Mouse (Mus musculus): Measurements from ENCODE around the gene Apobec1. TPM values are rescaled to one million over a fixed set of nuclear protein-coding genes. Genes with fewer than 3 reads are reported as not detected.
"Not testable (repeated sequence)": the region's sequence is repeated elsewhere in the genome, so short reads cannot be mapped to it uniquely, and the experiment has no call there.

The Apobec1 gene
- polyA plus RNA-seq (2016; fragmentation: Nextera tagmentation; extraction: Ambion mirVana): 1.4 and 1.5 TPM in 2 replicates

DNA sequence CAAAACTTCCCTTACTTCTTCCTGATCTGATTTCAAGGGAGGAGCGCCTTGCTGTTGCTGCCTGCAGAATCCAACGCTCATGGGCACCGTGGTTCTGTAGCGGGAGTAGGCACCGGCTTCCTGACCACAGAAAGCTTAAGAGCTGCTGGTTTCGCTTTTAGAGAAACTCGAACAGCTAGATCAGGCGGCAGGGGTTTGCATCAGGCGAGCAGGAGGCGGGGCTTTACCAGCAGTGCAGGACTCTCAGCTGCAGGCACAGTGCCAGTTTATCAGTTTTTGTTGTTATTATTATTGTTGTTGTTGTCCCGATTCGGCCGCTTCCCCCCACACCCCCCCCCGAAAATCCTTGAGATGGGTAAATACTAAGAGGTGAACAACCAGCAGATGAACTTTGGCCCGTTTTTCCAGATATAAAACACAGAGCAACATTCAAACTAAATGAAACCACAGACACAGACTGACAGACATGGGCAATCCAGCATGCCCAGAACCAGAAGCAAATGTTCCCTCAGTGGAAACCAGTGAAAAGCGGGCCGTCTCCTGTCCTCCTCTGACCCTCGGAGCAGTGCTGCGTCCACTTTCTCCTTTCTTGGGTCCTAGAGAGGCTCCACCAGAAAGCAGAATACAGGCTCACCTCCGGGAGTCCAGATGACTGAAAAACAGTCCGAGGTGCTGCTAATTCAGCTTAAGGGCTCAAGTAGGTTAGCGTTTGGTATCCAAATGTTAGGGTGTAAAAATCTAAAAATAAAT, at the start of gene Apobec1:
Gene Apobec1, minus strand, starts transcription at position 203 of the 750 bp plus-strand sequence.
- peak within 1 kb of the TSS; percentile 81 for H3K27ac ChIP-seq
- WGBS: 14% methylated on average over 22 of the region's 22 CpGs
- peaks cover 9% of the 10 kb centered on the region for H3K4me1 ChIP-seq

DNA sequence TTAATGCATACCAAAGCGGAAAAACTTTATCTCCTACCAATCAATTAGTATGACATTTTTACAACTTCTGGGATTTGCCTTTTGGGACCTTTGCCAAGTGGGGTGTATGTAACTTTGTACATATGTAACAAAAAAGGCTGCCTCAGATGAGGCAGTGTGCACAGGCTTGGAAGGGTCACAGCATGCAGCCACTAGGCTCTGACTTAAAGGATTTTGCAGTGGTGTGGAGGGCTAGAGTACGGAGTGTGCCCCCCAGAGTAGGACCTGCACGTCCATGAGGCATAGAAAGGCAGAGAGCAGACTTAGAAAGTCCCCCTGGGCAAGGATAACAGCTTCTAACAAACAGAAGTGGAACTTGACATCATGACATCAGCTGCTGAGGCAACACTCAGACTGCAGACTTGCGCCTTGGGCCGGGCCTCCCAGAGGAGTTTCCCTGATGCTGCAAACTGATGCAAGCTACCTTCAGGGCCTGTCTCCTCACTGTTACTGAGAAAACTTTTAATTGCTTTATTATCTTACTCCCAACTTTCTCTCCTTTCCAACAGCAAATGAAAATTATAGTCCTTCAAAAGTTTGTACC, 48.2 kb upstream of the Apobec1 start:
- 77% methylated on average over 5 of the region's 5 CpGs for WGBS
- no peak overlapping the region for H3K27ac ChIP-seq
- H3K27me3 ChIP-seq (ENCODE audit: poor library complexity, severe bottlenecking): peaks cover 5% of the 10 kb centered on the region; the same call in 1 of the 2 replicates
- no peak overlapping the region for H3K4me3 ChIP-seq
- peaks cover 10% of the 10 kb centered on the region for H3K4me1 ChIP-seq
- no peak for DNase-seq (ENCODE audit: extremely low spot score, low spot score)
- no peaks in the 10 kb centered on the region for H3K9me3 ChIP-seq
- no peaks in the 10 kb centered on the region for H3K36me3 ChIP-seq (replicated peaks)

More for the DNA sequence above, at the start of gene Apobec1:
- Histone ChIP-seq H3K27me3 (ENCODE audit: poor library complexity, severe bottlenecking) (no peaks in the 10 kb centered on the region), H3K9me3 (no peaks in the 10 kb centered on the region), H3K4me3 (peak within 1 kb of the TSS; percentile 52), H3K36me3 (replicated peaks) (no peaks in the 10 kb centered on the region)
- DNase-seq (ENCODE audit: extremely low spot score, low spot score): peak; percentile 39

DNA sequence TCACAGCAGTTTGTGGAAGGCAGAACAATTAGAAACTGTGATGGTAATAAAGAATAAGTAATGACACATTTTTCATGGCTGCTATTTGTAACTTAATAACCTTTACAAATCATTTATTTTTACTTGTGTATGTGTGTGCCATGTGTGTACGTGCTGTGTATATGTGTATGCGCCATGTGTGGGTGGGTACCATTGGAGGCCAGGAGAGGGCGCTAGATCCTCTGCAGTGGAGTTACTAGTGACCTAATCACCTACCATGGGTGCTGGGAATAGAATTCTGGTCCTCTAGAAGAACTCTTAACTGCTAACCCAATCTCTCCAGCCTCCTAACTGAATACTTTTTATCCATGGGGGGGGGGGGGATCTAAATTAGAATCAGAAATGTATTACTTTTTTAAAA, 47.7 kb upstream of the Apobec1 start:
- WGBS: 88% methylated on average over 3 of the region's 3 CpGs
- no peaks in the 10 kb centered on the region for H3K36me3 ChIP-seq (replicated peaks)
- no peak overlapping the region for H3K27ac ChIP-seq
- H3K4me1 ChIP-seq: peaks cover 4% of the 10 kb centered on the region
- no peak overlapping the region for H3K4me3 ChIP-seq
- DNase-seq (ENCODE audit: extremely low spot score, low spot score): no peak
- peaks cover 5% of the 10 kb centered on the region; the same call in 1 of the 2 replicates for H3K27me3 ChIP-seq (ENCODE audit: poor library complexity, severe bottlenecking)
- no peaks in the 10 kb centered on the region for H3K9me3 ChIP-seq

DNA sequence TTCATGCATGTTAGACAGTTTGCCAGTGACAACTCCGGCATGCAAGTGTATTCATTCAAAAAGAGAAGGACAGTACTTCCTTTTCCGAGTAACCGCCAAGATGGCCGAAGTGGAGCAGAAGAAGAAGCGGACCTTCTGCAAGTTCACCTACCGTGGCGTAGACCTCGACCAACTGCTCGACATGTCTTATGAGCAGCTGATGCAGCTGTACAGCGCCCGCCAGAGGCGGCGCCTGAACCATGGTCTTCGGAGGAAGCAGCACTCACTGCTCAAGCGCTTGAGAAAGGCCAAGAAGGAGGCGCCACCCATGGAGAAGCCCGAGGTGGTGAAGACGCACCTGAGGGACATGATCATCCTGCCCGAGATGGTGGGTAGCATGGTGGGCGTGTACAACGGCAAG, 42.0 kb upstream of the Apobec1 start:
- 96% methylated on average over 21 of the region's 21 CpGs for WGBS
- not testable (repeated sequence) for DNase-seq (ENCODE audit: extremely low spot score, low spot score); H3K4me3 ChIP-seq

DNA sequence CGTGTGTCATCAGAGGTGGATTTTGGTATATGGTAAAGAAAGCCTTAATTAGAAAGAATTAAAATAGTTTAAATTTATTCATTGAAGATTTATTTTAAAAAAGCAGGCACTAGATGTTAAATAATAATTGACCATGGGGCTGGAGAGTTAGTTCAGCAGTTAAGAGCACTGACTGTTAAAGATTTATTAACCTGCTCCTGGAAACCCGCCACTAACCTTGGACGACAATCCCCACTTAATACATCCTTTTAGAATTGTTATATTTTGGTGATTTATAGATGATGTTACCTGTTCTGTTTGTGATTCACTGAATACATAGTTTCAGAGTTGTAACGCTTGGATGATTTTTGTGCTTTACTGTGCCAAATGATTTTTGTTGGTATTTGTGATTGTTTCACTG, 35.3 kb upstream of the Apobec1 start:
- H3K4me1 ChIP-seq; H3K9me3 ChIP-seq; H3K4me3 ChIP-seq; DNase-seq (ENCODE audit: extremely low spot score, low spot score); H3K27ac ChIP-seq; H3K27me3 ChIP-seq (ENCODE audit: poor library complexity, severe bottlenecking); H3K36me3 ChIP-seq (replicated peaks): not testable (repeated sequence)
- 93% methylated on average over 4 of the region's 4 CpGs for WGBS

More for the DNA sequence above, 42.0 kb upstream of the Apobec1 start:
- H3K27me3 ChIP-seq (ENCODE audit: poor library complexity, severe bottlenecking); H3K4me1 ChIP-seq; H3K27ac ChIP-seq; H3K9me3 ChIP-seq; H3K36me3 ChIP-seq (replicated peaks): not testable (repeated sequence)

DNA sequence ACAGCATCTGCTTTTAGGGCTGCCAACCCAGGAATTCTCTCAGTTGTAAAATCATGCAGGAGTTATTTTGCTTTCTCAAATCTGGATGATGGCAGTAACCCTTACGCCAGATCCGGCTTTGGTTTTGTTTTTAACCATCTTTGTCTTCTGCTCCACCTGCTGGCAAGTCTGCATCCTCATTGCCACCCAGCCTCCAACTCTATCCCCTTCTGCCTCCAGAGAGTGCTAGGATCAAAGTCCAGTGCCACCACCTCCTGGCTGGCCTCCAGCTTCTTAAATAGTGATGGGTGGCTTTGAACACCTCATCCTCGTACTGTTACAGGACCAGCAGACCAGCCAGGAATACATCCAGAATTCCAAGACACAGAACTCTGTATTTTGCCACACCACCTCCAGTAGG, 34.4 kb upstream of the Apobec1 start:
- no peak for DNase-seq (ENCODE audit: extremely low spot score, low spot score)
- WGBS: 83% methylated on average over 3 of the region's 3 CpGs
- no peak overlapping the region for H3K27ac ChIP-seq

DNA sequence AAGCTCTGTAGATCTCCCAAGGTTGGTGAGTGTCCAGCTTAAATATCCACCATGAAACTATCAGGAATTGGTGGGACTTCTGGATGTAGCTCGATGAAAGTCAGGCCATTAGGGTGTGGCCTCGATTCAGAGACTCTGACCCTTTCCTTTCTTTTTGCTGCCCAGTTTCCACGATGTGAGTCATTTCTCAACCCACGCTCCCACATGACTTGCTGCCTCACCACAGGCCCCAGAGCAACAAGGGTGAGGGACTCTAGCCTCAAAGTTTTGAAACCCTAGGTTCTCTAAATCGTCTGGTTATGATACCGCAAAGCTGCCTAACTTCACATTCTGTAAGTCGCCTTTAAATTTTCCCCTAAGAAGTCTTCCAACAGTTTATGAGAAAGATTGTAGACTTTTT, 33.1 kb upstream of the Apobec1 start:
- Histone ChIP-seq H3K27me3 (ENCODE audit: poor library complexity, severe bottlenecking) (no peaks in the 10 kb centered on the region), H3K27ac (no peak overlapping the region), H3K4me3 (no peak overlapping the region), H3K4me1 (no peaks in the 10 kb centered on the region), H3K9me3 (no peaks in the 10 kb centered on the region), H3K36me3 (replicated peaks) (no peaks in the 10 kb centered on the region)
- DNase-seq (ENCODE audit: extremely low spot score, low spot score): no peak
- WGBS: 91% methylated on average over 7 of the region's 7 CpGs

More for the DNA sequence above, 34.4 kb upstream of the Apobec1 start:
- Histone ChIP-seq H3K36me3 (replicated peaks) (no peaks in the 10 kb centered on the region), H3K9me3 (no peaks in the 10 kb centered on the region), H3K4me3 (no peak overlapping the region), H3K4me1 (no peaks in the 10 kb centered on the region), H3K27me3 (ENCODE audit: poor library complexity, severe bottlenecking) (no peaks in the 10 kb centered on the region)

DNA sequence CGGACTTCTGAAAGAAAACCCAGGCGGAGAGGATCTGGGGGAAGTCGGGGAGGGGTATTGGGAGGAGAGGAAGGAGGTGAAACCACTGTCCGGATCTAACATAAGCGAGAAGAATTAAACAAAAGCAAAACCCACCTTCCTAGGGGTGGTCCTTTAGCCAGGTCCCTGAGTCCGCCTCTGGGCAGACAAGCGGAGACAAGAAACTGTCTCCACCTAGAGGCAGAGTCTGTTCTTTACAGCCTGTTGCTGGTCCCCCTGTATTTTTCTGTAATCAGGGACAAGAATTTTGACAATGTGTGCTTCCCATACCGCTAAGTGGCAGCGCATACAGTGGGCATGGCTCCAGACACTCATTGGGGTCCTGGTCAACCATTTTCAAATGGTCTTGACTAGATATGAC, 31.2 kb upstream of the Apobec1 start:
- no peak for DNase-seq (ENCODE audit: extremely low spot score, low spot score)
- 62% methylated on average over 9 of the region's 9 CpGs for WGBS

DNA sequence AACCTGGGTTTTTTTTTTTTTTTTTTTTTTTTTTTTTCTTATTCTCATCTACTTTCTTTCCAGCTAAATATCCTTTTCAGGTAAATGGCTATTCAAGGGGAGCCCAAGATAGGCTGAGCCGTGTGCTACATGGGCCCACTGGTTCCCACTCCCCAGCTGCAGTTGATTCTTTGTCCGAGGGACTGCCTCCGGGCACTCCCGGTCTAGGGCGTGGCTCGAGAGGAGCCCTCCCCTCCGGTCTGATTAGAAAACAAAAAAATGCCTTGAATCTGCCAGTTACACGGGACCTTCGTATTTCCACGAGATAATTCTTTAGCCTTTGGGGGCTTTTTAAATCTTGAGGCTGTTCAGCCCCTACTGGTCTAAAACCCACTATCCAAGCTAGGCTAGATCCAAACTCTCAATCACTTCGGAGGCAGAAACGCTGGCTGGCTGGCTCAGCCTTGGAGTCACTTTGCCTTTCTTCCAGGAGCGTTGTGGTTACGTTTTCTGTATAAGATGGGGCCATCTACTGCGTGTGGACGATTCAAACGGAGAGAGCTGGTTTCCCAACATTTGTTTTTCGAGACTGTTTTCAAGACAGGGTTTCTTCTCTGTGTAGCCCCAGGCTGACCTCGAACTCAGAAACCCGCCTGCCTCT, 25.3 kb upstream of the Apobec1 start:
- WGBS: 52% methylated on average over 20 of the region's 20 CpGs
- no peaks in the 10 kb centered on the region for H3K4me1 ChIP-seq
- no peak for DNase-seq (ENCODE audit: extremely low spot score, low spot score)
- H3K27me3 ChIP-seq (ENCODE audit: poor library complexity, severe bottlenecking): peaks cover 15% of the 10 kb centered on the region
- no peaks in the 10 kb centered on the region for H3K9me3 ChIP-seq
- H3K27ac ChIP-seq: no peak overlapping the region
- H3K36me3 ChIP-seq (replicated peaks): no peaks in the 10 kb centered on the region
- peak overlapping the region; percentile 12; the same call in 1 of the 2 replicates for H3K4me3 ChIP-seq

More for the DNA sequence above, 31.2 kb upstream of the Apobec1 start:
- H3K27me3 ChIP-seq (ENCODE audit: poor library complexity, severe bottlenecking): peaks cover 6% of the 10 kb centered on the region
- H3K36me3 ChIP-seq (replicated peaks): no peaks in the 10 kb centered on the region
- H3K4me3 ChIP-seq: no peak overlapping the region
- no peaks in the 10 kb centered on the region for H3K9me3 ChIP-seq
- H3K27ac ChIP-seq: no peak overlapping the region
- no peaks in the 10 kb centered on the region for H3K4me1 ChIP-seq

DNA sequence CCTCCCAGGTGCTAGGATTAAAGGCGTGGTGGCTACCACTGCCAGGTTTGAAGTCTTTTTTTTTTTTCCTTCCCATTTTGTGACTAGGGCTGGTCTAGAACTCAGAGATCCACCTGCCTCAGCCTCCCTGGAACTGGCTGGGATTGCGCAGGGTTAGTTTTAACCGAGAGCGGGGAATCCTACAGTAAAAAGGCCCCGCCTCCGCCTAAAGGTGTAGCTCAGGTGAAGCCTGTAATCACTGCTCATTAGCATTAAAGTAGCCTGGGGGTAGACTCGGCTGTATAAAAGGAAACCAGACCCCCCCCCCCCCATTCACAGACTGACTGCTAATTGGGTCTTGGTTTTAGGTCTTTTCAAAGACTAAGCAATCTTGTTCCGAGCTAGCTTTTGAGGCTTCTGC, 23.9 kb upstream of the Apobec1 start, which contains the start of gene Dppa3:
Gene Dppa3, plus strand, starts transcription at position 301 of the 400 bp plus-strand sequence.
- H3K27ac ChIP-seq: no peak within 1 kb of the TSS
- no peaks in the 10 kb centered on the region for H3K4me1 ChIP-seq
- H3K36me3 ChIP-seq (replicated peaks): no peaks in the 10 kb centered on the region
- peaks cover 15% of the 10 kb centered on the region for H3K27me3 ChIP-seq (ENCODE audit: poor library complexity, severe bottlenecking)
- no peaks in the 10 kb centered on the region for H3K9me3 ChIP-seq
- WGBS: 89% methylated on average over 8 of the region's 8 CpGs
- H3K4me3 ChIP-seq: no peak within 1 kb of the TSS
- no peak for DNase-seq (ENCODE audit: extremely low spot score, low spot score)

DNA sequence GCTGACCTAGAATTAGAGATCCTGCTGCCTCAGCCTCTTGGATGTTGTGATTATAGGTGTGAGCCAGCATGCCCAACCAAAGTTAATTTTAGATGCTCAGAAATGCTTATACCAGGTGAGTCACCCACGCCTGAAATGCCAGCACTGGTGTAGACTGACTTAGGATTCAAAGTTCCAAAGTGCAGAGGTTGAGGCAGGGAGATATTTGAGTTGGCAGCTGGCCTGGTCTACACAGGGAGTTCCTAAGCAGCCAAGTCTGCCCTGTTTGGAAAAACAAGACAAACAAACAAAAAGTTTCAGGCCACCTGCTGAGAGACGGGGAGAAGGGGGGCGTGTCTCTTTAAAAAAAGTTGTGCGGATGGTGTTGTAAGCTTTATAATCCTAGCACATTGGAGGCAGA, 22.9 kb upstream of the Apobec1 start:
- no peak overlapping the region for H3K27ac ChIP-seq
- no peaks in the 10 kb centered on the region for H3K36me3 ChIP-seq (replicated peaks)
- H3K4me1 ChIP-seq: no peaks in the 10 kb centered on the region
- peaks cover 15% of the 10 kb centered on the region for H3K27me3 ChIP-seq (ENCODE audit: poor library complexity, severe bottlenecking)
- no peak overlapping the region for H3K4me3 ChIP-seq
- DNase-seq (ENCODE audit: extremely low spot score, low spot score): no peak
- 84% methylated on average over 4 of the region's 4 CpGs for WGBS
- no peaks in the 10 kb centered on the region for H3K9me3 ChIP-seq

DNA sequence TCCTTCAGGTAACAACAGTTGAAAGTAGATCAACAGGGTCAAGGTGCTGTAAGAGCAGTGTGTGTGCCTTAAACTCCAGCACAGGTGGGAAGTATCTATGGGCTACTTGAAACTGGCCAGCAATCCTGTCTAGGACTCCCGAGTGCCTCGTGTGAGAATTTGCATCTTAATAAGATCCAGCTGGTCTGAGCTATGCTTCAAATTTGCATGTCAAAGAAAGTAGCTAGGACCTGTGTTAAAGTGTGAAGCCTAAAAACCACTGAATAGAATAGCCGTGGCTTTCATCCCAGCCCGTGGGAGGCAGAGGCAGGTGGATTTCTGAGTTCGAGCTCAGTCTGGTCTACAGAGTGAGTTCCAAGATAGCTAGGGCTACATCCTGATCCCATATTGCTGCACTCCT, 22.2 kb upstream of the Apobec1 start:
- H3K36me3 ChIP-seq (replicated peaks): no peaks in the 10 kb centered on the region
- WGBS: 57% methylated on average over 5 of the region's 5 CpGs
- DNase-seq (ENCODE audit: extremely low spot score, low spot score): no peak

DNA sequence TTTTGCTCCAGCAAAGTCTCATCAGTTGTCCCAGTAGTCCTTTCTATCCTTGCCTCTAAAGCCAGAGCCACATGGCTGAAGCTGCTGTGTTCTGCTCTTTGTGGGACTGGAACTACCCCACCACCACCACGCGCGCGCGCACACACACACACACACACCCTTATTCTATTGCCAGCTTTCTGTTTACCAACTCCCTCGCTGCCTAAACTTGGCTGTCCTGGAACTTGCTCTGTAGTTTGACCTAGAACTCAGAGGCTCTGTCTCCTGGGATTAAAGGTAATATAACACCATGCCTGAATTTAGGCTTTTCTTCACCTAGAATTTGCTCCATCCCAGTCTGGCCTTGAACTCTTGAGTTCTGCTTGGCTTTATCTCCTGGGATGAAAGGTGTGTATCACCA, 18.8 kb upstream of the Apobec1 start:
- Histone ChIP-seq H3K36me3 (replicated peaks) (no peaks in the 10 kb centered on the region), H3K4me1 (no peaks in the 10 kb centered on the region), H3K27ac (no peak overlapping the region), H3K4me3 (no peak overlapping the region), H3K27me3 (ENCODE audit: poor library complexity, severe bottlenecking) (no peaks in the 10 kb centered on the region), H3K9me3 (no peaks in the 10 kb centered on the region; the same call in 1 of the 2 replicates)
- 97% methylated on average over 6 of the region's 6 CpGs for WGBS
- no peak for DNase-seq (ENCODE audit: extremely low spot score, low spot score)

More for the DNA sequence above, 22.2 kb upstream of the Apobec1 start:
- no peaks in the 10 kb centered on the region for H3K9me3 ChIP-seq
- H3K27me3 ChIP-seq (ENCODE audit: poor library complexity, severe bottlenecking): peaks cover 15% of the 10 kb centered on the region
- no peak overlapping the region for H3K27ac ChIP-seq
- no peak overlapping the region for H3K4me3 ChIP-seq
- H3K4me1 ChIP-seq: no peaks in the 10 kb centered on the region
